Mouse (Mus musculus) monocyte, adult 2 months (primary cell): ENCODE measurements at regions not wholly inside any gene's neighbourhood (a gene's known extent, or its start where the extent isn't known, plus 50 kb on each side); places are given as distances from the start of the nearest gene placed in this dataset.

Source experiments
- DNase-seq, 2 experiments: peaks; one replicate each; pipeline ENCODE4 v3.0.0; 2022; ENCODE audit warnings: low spot score in 2 of 2, low read depth in 1 of 2

DNA sequence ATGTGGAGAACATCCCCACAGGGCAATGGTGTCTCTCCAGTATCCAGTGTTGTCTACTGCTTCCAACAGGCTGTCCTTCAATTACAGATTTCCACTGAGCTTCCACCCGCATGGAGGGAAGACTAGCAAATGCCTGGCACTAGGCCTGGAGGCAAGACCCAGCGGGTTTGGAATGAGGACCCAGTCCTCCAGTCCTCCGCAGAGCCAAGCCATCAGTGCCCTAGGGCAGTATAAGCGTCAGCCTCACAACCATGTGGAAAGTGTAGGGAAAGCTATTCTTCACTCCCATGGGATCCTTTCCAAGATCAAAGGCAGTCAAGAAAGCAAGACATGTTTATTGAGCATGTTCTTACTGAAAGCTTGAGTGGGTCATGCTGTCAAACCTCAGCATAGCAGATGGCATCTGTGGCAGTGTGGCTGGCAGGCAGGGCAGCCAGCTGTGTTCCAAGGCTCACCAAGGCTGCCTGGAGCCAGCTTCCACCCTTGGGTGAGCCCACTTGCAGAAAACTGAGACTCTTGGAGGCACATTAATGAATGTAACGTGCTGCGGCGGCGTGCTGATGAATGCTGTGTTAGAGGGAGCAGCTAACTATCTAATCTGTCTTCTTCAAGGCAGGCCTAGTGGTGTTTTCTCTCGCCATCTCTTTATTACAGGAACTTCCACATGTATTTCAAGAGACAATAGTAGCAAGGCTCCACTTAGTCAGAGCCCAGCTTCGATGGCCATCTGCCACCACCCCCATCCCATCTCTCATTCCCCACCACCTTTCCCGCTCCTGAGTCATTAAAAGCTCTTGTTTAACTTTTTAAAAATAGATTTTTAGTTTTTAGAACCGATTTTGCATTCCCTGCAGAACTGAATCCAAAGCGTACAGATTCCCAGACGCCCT is 109.3 kb upstream of the Rybp start:
- DNase-seq: no peak

- no peak for DNase-seq
Observed at GRCm38 (mm10) chr6:100390258-100390910, 103.1 kb upstream of the Rybp start.

DNA sequence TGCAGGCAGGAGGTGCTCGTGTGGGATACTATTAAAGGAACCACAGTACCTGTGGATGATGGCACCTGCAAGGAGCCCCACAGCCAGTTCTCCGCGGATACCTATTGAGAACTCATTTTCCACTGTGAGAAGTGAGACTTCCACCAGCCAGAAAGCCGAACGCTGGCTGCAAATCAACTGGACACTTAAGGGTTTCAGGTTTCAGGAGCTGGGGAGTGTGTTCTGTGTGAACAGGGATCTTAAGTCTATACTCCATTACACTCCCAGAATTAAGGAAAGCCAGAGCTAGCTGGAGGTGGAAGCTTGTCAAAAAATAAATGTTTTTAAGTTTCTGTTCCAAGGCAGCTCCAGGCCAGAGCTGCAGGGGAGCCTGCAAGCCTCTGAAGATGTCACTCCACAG is 99.8 kb upstream of the Rybp start:
- DNase-seq: no peak

- DNase-seq: no peak
Observed at GRCm38 (mm10) chr6:100385640-100386039, 98.4 kb upstream of the Rybp start.

- DNase-seq: peak; percentile 36 to 46
Observed at GRCm38 (mm10) chr6:100381046-100381445, 93.8 kb upstream of the Rybp start.

DNA sequence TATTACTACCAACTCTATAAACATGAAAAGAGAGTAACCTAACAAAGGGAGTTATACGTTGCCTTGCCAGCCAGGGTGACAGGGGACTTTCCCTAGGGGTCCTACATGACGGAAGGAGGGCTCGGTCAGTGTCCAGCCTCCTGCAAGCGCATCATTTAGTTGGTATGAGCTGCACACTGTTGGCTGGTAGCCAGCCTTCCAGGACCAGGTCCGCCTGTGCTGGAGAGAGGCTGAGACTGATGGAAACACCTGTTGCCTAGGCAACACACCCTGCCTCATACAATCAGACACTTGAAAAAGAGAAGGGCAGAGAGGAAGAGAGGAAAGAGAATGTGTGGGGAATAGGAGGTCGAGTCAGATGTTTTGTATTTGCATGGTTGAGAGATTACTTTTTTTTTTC is 93.3 kb upstream of the Rybp start:
- DNase-seq: no peak

GRCm38 (mm10) chr6:100379792-100380191 is 92.5 kb upstream of the Rybp start:
- DNase-seq: no peak

DNA sequence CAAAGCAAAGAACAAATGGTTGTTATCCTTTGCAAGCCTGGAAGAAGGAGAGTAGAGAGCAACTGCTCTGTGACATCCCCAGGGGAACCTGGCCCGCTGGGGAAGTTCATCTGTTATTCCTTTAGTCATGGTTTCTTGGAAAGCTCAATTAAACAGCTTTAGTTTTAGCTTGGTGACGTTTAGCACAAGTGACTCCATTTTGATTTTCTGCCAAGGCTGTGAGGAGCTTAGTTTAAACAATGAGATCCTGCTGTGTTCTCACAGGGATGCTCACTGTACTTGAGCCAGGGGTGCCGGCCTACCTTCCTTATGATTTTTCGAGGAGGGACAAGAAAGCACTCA is 91.2 kb upstream of the Rybp start:
- no peak for DNase-seq

DNA sequence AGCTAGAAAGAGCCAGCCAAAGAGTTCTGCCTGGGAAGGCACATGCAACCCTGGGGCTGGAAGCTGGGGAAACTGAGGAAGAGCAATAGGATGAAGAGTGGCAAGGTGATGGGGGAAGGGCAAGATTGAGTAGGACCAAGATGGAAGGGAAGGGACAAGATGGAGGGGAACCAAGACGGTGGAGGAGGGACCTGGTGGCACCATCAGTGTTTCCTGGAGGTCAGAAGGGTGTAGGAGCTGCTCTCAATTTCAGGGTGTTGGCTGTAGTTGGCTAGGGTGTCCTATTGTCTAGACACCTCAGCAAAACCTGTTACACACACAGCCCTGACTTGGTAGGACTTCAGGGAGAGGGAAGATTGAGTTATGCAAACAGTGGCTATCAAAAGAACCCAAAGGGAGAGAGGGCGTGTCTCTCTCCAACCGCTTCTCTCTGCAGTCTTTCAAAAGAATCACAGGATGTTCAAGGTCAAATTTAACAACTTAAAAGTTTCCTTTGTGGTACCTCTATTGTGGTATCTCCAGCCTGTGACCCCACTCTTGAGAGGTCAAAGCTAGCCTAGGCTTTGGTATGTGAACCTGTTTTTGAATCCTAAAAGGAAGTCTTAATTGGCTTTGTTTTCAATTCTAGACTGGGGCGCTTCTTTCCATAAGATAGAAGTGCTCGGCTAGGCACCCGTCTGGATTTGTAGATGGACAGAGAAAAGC is 90.7 kb upstream of the Rybp start:
- DNase-seq: no peak

DNA sequence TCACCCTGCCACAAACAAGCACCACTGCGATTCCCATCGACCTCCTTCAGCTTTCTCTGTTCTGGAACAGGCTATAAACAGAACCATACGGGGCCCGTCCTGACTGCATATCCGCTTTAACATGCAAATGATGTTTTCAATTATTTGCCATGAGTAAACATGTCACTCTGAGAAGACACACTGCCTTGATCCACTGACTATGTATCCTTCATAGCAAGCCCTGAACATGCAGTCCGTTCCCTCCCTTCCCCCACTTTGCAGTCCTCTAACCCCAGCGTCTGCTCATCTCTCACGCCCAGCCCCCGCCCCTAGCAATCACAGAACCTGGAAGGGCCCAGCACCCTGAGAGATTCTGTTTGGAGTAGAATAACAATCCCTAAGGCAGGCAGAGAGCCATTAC is 89.4 kb upstream of the Rybp start:
- no peak for DNase-seq

GRCm38 (mm10) chr6:100370828-100371227 is 83.5 kb upstream of the Rybp start:
- DNase-seq: no peak

- DNase-seq: no peak
Observed at GRCm38 (mm10) chr6:100370358-100370757, 83.1 kb upstream of the Rybp start.

DNA sequence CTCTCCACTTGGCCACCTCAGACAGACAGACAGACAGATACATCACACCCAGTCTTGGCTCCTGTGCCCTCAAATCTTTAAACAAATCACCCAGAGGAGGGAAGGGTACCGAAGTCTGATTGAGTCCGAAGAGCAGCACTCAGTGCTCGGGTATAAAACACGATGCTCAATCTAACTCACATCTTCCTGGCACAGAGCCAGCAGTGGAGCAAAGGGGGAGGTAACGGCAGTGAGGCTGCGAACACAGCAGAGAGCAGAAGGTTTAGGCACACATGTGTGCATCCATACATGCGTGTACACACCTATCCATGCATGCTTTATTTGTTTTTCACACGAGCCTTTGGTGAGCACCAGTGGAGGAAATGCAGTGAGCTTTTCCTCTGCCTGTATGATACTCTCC is 78.9 kb upstream of the Rybp start:
- DNase-seq: no peak

- no peak for DNase-seq
Observed at GRCm38 (mm10) chr6:100365791-100366190, 78.5 kb upstream of the Rybp start.

- no peak for DNase-seq
Observed at GRCm38 (mm10) chr6:100363683-100364082, 76.4 kb upstream of the Rybp start.

DNA sequence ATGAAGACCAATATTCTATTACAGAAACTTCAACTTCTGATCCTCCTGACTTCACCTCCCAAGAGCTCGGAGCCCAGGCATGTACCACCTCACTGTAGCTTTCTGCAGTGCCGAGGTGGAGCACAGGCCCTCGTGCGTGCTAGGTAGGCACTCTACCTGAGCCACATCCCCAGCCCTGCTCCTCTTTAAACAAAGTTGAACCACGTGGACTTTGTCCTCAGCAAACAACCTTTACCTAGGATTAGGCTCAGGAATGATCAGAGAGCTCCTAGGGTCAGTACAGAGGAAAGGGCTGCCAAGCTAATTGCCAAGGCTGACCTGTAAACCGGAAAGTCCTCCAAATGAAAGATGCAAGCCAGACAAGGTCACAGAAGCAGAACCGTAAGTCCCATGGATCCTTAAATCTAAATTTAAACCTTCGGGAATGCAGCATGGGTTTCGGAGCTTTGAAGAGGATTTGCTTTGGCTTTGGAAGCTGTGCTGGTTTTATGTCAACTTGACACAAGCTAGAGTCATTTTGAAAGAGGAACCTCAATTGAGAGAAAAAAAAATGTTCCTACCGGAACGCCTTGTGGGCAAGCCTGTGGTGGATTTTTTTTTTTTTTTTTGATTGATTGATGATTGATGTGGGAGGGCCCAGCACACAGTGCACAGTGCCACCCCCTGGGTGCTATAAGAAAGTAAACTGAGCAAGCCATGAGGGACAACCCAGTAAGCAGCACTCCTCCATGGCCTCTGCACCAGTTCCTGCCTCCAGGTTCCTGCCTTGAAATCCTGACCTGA is 69.5 kb upstream of the Rybp start:
- DNase-seq: no peak

- no peak for DNase-seq
Observed at GRCm38 (mm10) chr6:100355858-100356257, 68.6 kb upstream of the Rybp start.

DNA sequence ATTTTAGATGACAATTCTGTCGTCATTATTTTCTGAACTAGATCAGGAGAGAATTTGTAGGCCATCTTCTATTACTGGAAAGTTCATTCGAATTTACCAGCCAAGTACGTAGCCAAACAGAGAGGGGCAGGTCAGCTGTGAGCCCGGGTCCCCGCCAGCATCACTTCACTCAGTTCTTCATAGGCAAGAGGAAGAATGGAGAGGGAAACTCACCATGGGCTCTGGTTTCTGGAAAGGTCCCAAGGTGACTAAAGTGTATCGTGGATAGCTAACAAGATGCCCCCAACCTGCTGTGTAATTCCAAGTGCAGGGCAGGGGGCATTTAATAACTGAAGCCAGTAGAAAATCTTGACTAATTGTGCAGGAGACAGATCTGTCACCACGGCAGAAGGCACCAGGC is 60.2 kb upstream of the Rybp start:
- no peak for DNase-seq

- no peak for DNase-seq
Observed at GRCm38 (mm10) chr6:100345073-100345472, 57.8 kb upstream of the Rybp start.

DNA sequence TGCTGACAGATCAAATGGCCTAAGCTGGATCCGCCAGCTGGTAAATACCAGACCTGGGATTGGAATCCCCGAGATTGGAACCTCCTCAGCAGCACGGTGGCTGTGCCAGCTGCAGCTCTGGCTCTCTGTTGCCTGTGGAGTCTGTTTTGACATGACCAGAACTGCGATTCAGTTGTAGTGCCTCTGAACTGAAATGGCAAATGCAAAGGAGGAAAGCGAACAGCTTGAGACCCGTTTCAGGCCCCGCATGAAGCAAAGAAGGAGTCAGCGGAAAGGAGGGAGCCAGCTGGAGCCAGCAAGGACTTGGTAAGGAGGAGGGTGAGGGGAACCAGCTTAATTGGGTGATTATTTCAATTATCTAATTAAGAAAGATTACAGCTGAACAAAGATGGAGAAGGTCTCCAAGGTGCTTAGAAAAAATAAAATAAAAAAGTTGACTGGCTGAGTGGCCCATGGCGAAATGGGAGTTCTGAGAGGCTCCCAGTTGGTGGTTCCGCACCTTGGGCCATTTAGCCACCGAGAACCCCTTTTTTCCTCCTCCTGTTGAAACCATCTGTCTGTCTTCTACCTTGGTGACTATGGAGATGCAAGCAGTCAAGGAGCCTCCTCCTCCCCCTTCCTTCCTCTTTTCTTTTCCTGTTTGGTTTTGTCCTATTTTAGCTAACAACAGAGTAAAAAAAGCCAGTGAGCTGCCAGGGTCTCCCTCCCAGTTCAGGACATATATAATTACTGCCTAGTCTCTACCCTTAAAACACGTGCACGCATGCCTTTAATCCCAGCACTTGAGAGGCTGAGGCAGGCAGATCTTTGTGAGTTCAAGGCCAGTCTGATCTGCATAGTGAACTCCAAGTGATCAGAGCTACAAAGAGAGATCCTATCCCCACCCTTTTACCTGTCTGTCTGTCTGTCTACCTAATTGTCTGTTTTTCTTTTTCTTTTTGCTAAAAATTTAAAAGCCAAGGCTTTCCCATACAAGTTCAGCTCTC is 54.3 kb upstream of the Rybp start:
- DNase-seq: no peak
